Comparison of ENCODE assay signal across 8 mouse cellular contexts in genomic region chr4:43399391-43400131, GRCm38 (mm10). TPM values are rescaled to one million over a fixed set of nuclear protein-coding genes. Genes with fewer than 3 reads are reported as not detected.
DNase-seq lines count a peak whose midpoint lies in the region; ATAC-seq lines count a peak whose summit lies in the region.

No protein-coding gene starts in this region.

- H3K4me3 ChIP-seq in neural tube, embryonic 13.5 days, result no peak overlapping the region
- peak overlapping the region; percentile 24 to 31 for H3K4me3 ChIP-seq in heart, embryonic 14.5 days (ENCODE audit: control insufficient read depth in 1 of 2, insufficient read depth in 1 of 2, low read depth in 1 of 2, low read length in 2 of 2)
- H3K4me3 ChIP-seq in limb, embryonic 10.5 days, result no peak overlapping the region
- H3K4me3 ChIP-seq in stomach, embryonic 15.5 days (replicated peaks), result no peak overlapping the region

- WGBS in neural tube, embryonic 13.5 days, result 82% methylated on average over 31 of the region's 31 CpGs
- WGBS in heart, embryonic 14.5 days, result 28% methylated on average over 31 of the region's 31 CpGs
- 90% methylated on average over 31 of the region's 31 CpGs for WGBS in limb, embryonic 10.5 days
- 68% methylated on average over 31 of the region's 31 CpGs for WGBS in stomach, embryonic 15.5 days

- H3K27me3 ChIP-seq in neural tube, embryonic 13.5 days, result no peaks in the 10 kb centered on the region
- no peaks in the 10 kb centered on the region for H3K27me3 ChIP-seq in heart, embryonic 14.5 days (ENCODE audit: control insufficient read depth, insufficient read depth, low read length)
- H3K27me3 ChIP-seq in limb, embryonic 10.5 days (ENCODE audit: low read depth, poor library complexity, severe bottlenecking), result no peaks in the 10 kb centered on the region
- H3K27me3 ChIP-seq in stomach, embryonic 15.5 days (replicated peaks), result no peaks in the 10 kb centered on the region

- no peak overlapping the region for H3K9ac ChIP-seq in neural tube, embryonic 13.5 days
- peak overlapping the region; percentile 74 for H3K9ac ChIP-seq in heart, embryonic 14.5 days (ENCODE audit: low read length)
- H3K9ac ChIP-seq in stomach, embryonic 15.5 days, result no peak overlapping the region

- H3K27ac ChIP-seq in neural tube, embryonic 13.5 days (replicated peaks), result peak overlapping the region; percentile 38
- peak overlapping the region; percentile 85 to 97 for H3K27ac ChIP-seq in heart, embryonic 14.5 days (replicated peaks in 1 of 2; ENCODE audit: control insufficient read depth in 1 of 2, insufficient read depth in 1 of 2, low read depth in 2 of 2, low read length in 2 of 2)
- peak overlapping the region; percentile 7; the same call in 1 of the 2 replicates for H3K27ac ChIP-seq in limb, embryonic 10.5 days
- peak overlapping the region; percentile 65 for H3K27ac ChIP-seq in stomach, embryonic 15.5 days

- H3K4me2 ChIP-seq in neural tube, embryonic 13.5 days, result peak overlapping the region; percentile 14; the same call in 1 of the 2 replicates
- H3K4me2 ChIP-seq in heart, embryonic 14.5 days (ENCODE audit: low read length), result peak overlapping the region; percentile 72
- 0 out of 2 replicates have a peak overlapping the region, but pooled peaks have one; percentile 8 for H3K4me2 ChIP-seq in stomach, embryonic 15.5 days

- no peaks in the 10 kb centered on the region; the same call in 1 of the 2 replicates for H3K36me3 ChIP-seq in neural tube, embryonic 13.5 days
- H3K36me3 ChIP-seq in heart, embryonic 14.5 days (ENCODE audit: control insufficient read depth, insufficient read depth, low read length), result no peaks in the 10 kb centered on the region
- H3K36me3 ChIP-seq in limb, embryonic 10.5 days, result no peaks in the 10 kb centered on the region
- H3K36me3 ChIP-seq in stomach, embryonic 15.5 days, result no peaks in the 10 kb centered on the region

- no peak for ATAC-seq in neural tube, embryonic 13.5 days (ENCODE audit: low read depth)
- ATAC-seq in heart, embryonic 14.5 days (ENCODE audit: insufficient number of reproducible peaks, insufficient read depth, low FRiP score, low read depth), result peak; percentile 69
- peak; percentile 8; the same call in 1 of the 2 replicates for ATAC-seq in stomach, embryonic 15.5 days (ENCODE audit: insufficient read depth, low FRiP score, low read depth)

- peaks cover 51% of the 10 kb centered on the region for H3K4me1 ChIP-seq in neural tube, embryonic 13.5 days (replicated peaks)
- peaks cover 42 to 59% of the 10 kb centered on the region in 2 experiments for H3K4me1 ChIP-seq in heart, embryonic 14.5 days (ENCODE audit: control insufficient read depth in 2 of 2, insufficient read depth in 2 of 2, low read length in 2 of 2)
- H3K4me1 ChIP-seq in limb, embryonic 10.5 days, result peaks cover 49% of the 10 kb centered on the region
- H3K4me1 ChIP-seq in stomach, embryonic 15.5 days, result peaks cover 46% of the 10 kb centered on the region

- no peak for DNase-seq in neural tube, embryonic 10.5 days (ENCODE audit: extremely low spot score, low spot score)
- DNase-seq in limb, embryonic 10.5 days (ENCODE audit: low spot score), result no peak
- no peak for DNase-seq in cerebellum, postnatal 14 days
- no peak for DNase-seq in adrenal gland, postnatal 14 days
- DNase-seq in adrenal gland, adult 8-10 months, result no peak

- no peaks in the 10 kb centered on the region for H3K9me3 ChIP-seq in neural tube, embryonic 13.5 days
- no peaks in the 10 kb centered on the region for H3K9me3 ChIP-seq in heart, embryonic 14.5 days (ENCODE audit: control insufficient read depth, low read length)
- no peaks in the 10 kb centered on the region for H3K9me3 ChIP-seq in limb, embryonic 10.5 days (replicated peaks)
- H3K9me3 ChIP-seq in stomach, embryonic 15.5 days, result no peaks in the 10 kb centered on the region

RNA-seq across cellular contexts. Expression of gene Rusc2, which starts 17.8 kb away (rescaled TPM):
- 74.5 and 79.3 TPM in 2 replicates for polyA plus RNA-seq in neural tube, embryonic 13.5 days (2015; fragmentation: Nextera tagmentation; extraction: Ambion mirVana)
- 6.4 and 10.9 TPM in 2 replicates for polyA plus RNA-seq in heart, embryonic 14.5 days (2014; fragmentation: Nextera tagmentation; extraction: Ambion mirVana)
- 3.4 and 5.8 TPM in 2 replicates for polyA plus RNA-seq in limb, embryonic 10.5 days (2016; fragmentation: Nextera tagmentation; extraction: Ambion mirVana)
- polyA plus RNA-seq in stomach, embryonic 15.5 days (2015; fragmentation: Nextera tagmentation; extraction: Ambion mirVana), result 16.3 and 17.2 TPM in 2 replicates
- 34.8 and 38.6 TPM in 2 replicates for total RNA-seq in adrenal gland, postnatal 14 days (2021)
- total RNA-seq in adrenal gland, adult 8-10 months (2022), result 10 to 100 TPM; 38.8 to 46.9 (median 43.2) TPM

RNA-seq across cellular contexts. Expression of gene Fam166b, which starts 29.4 kb away (rescaled TPM):
- 0.32 and 0.59 TPM in 2 replicates for polyA plus RNA-seq in neural tube, embryonic 13.5 days (2015; fragmentation: Nextera tagmentation; extraction: Ambion mirVana)
- 0.16 TPM in 1 of 2 replicates, not detected in the other for polyA plus RNA-seq in heart, embryonic 14.5 days (2014; fragmentation: Nextera tagmentation; extraction: Ambion mirVana)
- polyA plus RNA-seq in limb, embryonic 10.5 days (2016; fragmentation: Nextera tagmentation; extraction: Ambion mirVana), result 0.18 TPM in 1 of 2 replicates, not detected in the other
- polyA plus RNA-seq in stomach, embryonic 15.5 days (2015; fragmentation: Nextera tagmentation; extraction: Ambion mirVana), result 0.22 TPM in 1 of 2 replicates, not detected in the other
- total RNA-seq in adrenal gland, postnatal 14 days (2021), result not detected in 2 replicates
- not detected for total RNA-seq in adrenal gland, adult 8-10 months (2022)

RNA-seq across cellular contexts. Expression of gene Tesk1, which starts 42.2 kb away (rescaled TPM):
- polyA plus RNA-seq in neural tube, embryonic 13.5 days (2015; fragmentation: Nextera tagmentation; extraction: Ambion mirVana), result 10.8 and 14.4 TPM in 2 replicates
- 8.9 and 9.4 TPM in 2 replicates for polyA plus RNA-seq in heart, embryonic 14.5 days (2014; fragmentation: Nextera tagmentation; extraction: Ambion mirVana)
- 7.5 and 9.7 TPM in 2 replicates for polyA plus RNA-seq in limb, embryonic 10.5 days (2016; fragmentation: Nextera tagmentation; extraction: Ambion mirVana)
- polyA plus RNA-seq in stomach, embryonic 15.5 days (2015; fragmentation: Nextera tagmentation; extraction: Ambion mirVana), result 6.2 and 7.4 TPM in 2 replicates
- total RNA-seq in adrenal gland, postnatal 14 days (2021), result 53.9 and 59.0 TPM in 2 replicates
- total RNA-seq in adrenal gland, adult 8-10 months (2022), result 10 to 100 TPM; 55.1 to 64.9 (median 59.3) TPM

RNA-seq across cellular contexts. Expression of gene Cd72, which starts 54.9 kb away (rescaled TPM):
- 2.8 and 3.7 TPM in 2 replicates for polyA plus RNA-seq in neural tube, embryonic 13.5 days (2015; fragmentation: Nextera tagmentation; extraction: Ambion mirVana)
- polyA plus RNA-seq in heart, embryonic 14.5 days (2014; fragmentation: Nextera tagmentation; extraction: Ambion mirVana), result 3.1 and 3.9 TPM in 2 replicates
- polyA plus RNA-seq in limb, embryonic 10.5 days (2016; fragmentation: Nextera tagmentation; extraction: Ambion mirVana), result 2.0 and 2.3 TPM in 2 replicates
- polyA plus RNA-seq in stomach, embryonic 15.5 days (2015; fragmentation: Nextera tagmentation; extraction: Ambion mirVana), result 3.3 and 5.2 TPM in 2 replicates
- total RNA-seq in adrenal gland, postnatal 14 days (2021), result 2.7 and 12.7 TPM in 2 replicates
- total RNA-seq in adrenal gland, adult 8-10 months (2022), result 1 to 10 TPM; 1.6 to 5.6 (median 4.9) TPM

Comparison
In these comparisons a context has a peak if more than half of its experiments do, and no peak if none do; other contexts are left out.
1. H3K27ac ChIP-seq: peak in every context shown above with its lines; median percentile 91 in heart, embryonic 14.5 days; 65 in stomach, embryonic 15.5 days; 38 in neural tube, embryonic 13.5 days; 7 in limb, embryonic 10.5 days.
2. H3K4me2 ChIP-seq: peak in every context shown above with its lines; median percentile 72 in heart, embryonic 14.5 days; 14 in neural tube, embryonic 13.5 days; 8 in stomach, embryonic 15.5 days.
3. H3K4me3 ChIP-seq: peak in heart, embryonic 14.5 days (2 of 2); none in neural tube, embryonic 13.5 days (single experiment), limb, embryonic 10.5 days (single experiment) and stomach, embryonic 15.5 days (single experiment).